Mouse (Mus musculus) adrenal gland, postnatal 10 days (tissue): ENCODE results near the gene Arl8a. TPM values are rescaled to one million over a fixed set of nuclear protein-coding genes. Genes with fewer than 3 reads are reported as not detected.
"Not testable (repeated sequence)": the region's sequence is repeated elsewhere in the genome, so short reads cannot be mapped to it uniquely, and the experiment has no call there.

Source experiments
- DNase-seq: peaks from one replicate; pipeline ENCODE4 v3.0.0; 2021; ENCODE audit warnings: mixed read lengths
- long read RNA-seq, 2 experiments: library from polyadenylated mRNA; stranded (forward); transcript quantifications; one replicate each; pipeline ENCODE4 v2.0.0; 2021
- total RNA-seq, 2 experiments: library from RNA; stranded (reverse); gene quantifications; 2 replicates each; pipeline ENCODE4 v1.2.3; 2021

Gene Arl8a
- 10 to 100 TPM; 49.2 to 57.7 TPM for total RNA-seq
- long read RNA-seq, experiment 1, transcript Arl8a-201 (7 exons, 1,713 nt) = major isoform, 23 of 47 reads
- long read RNA-seq, experiment 1, partial matches to known transcripts = 3 of 47 reads
- long read RNA-seq, experiment 1, other reads (novel, unspliced or antisense) = 21 of 47 reads
- long read RNA-seq, experiment 2, transcript Arl8a-201 (7 exons, 1,713 nt) = major isoform, 28 of 43 reads
- long read RNA-seq, experiment 2, partial matches to known transcripts = 0 of 43 reads
- long read RNA-seq, experiment 2, other reads (novel, unspliced or antisense) = 15 of 43 reads

DNA sequence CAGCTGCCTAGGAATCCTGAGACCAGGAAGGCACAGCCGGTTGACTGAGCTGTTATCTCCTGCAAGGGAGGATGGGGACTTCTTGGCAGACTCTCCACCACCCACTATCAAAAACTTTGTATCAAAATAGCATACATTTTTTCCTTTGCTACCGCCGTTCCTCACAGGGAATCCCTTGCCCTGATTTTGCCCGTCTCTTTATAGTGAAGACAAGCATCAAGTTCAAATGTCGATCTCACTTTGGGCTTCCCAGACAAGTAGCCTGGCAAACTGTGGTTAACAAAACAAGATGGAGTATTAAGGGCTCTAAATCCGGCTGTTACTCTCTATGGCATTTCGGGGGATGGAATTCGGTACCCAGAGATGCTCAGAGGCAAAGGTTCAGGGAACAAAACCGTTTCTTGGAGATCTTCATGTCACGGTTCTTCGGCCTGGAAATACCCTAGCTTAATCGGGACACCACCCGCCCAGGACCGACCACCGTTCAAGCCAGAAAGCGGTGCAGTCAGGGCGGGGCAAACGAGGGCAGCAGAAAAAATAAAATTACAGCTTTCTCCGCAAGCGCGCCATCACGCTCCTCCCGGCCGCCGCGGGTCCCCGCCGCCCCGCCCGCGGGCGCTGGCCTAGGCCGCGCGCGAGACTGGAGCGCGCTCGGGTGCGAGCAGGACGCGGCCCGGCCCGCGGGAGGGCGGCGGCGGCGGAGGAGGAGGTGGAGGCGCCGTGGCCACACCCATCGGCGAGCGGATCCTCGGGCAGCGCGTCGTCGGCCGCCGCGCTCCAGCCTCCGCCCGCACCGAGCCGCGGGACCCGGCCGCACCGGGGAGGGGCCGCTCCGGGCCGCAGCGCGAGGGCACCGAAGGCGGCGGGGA, at the start of gene Arl8a:
TSS of gene Arl8a (plus strand) at position 748 of the 869 bp plus-strand sequence.
- DNase-seq = peak; percentile 92

- no peak for DNase-seq
Observed at GRCm38 (mm10) chr1:135097441-135097840, 49.2 kb upstream of the Arl8a start.

DNA sequence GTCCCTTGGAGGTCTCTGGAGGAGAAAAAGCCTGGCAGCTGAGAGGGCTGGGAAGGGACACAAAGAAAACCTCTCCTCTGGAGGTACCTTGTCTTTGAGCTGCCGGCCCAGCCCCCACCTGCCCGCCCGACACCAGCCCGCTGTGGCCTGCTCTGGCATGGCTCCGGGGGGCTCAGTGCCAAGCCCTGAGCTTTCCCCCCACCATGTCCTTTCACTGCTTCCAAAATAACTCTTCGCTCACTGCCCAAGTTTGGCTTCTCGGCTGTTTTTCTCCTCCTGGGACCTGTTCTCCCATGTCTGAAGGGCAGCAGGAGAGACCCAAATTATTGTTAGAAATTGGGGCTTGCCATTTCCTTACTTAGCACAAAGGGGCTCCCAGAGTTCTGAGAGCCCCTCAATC, 48.2 kb upstream of the Arl8a start:
- DNase-seq = peak; percentile 76

DNA sequence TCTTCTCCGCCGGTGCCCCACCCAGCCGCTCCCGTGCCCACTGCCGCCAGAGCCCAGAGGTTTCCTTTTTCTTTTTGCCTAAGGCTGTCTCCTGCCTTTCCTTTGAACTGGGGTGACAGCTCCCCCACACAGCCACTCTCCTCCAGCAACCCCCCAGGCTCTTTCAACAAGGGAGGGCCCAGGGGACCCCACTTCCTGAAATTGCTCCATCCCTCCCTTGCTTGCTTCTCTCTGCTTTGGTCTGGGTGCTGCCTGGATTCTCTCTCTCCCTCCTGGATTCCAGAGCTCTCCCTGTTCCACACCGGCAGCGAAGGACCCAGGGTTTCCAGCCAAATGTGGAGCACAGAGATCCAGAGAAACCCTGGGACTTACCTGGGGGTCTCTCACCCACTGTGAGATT, 46.2 kb upstream of the Arl8a start:
- no peak for DNase-seq

- DNase-seq = peak; percentile 51
Observed at GRCm38 (mm10) chr1:135105124-135105523, 41.5 kb upstream of the Arl8a start, which contains the start of gene Lgr6. Gene Lgr6, minus strand, starts transcription at chr1:135105276.

- peak; percentile 86 for DNase-seq
Observed at GRCm38 (mm10) chr1:135105951-135106350, 40.7 kb upstream of the Arl8a start.

DNA sequence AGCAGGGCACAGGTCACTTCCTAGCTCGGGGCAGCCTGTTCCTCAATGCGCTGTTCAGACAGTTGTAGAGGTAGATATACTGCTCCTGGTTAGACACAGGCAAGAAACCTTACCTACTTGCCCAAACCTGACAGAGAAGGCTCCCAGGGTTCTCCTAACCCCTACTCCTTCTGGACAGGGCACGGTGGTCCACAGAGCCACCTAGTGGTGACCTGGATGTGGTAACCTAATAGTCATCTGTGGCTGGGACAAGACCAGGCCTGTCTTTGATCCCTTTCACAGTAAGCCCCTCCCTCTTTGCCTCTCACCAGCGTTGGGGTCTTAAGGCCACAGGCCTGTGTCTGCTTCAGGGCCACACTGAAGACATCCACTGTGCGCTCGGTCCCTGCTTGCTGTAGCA, 38.0 kb upstream of the Arl8a start:
- DNase-seq = peak; percentile 53

- DNase-seq = peak; percentile 86
Observed at GRCm38 (mm10) chr1:135110075-135110474, 36.5 kb upstream of the Arl8a start.

GRCm38 (mm10) chr1:135111271-135111670, 35.4 kb upstream of the Arl8a start:
- not testable (repeated sequence) for DNase-seq

GRCm38 (mm10) chr1:135112661-135113060, 34.0 kb upstream of the Arl8a start:
- DNase-seq = peak; percentile 58

- no peak for DNase-seq
Observed at GRCm38 (mm10) chr1:135124573-135125363, 21.9 kb upstream of the Arl8a start.

- DNase-seq = no peak
Observed at GRCm38 (mm10) chr1:135125990-135126389, 20.6 kb upstream of the Arl8a start.

GRCm38 (mm10) chr1:135126443-135127027, 20.1 kb upstream of the Arl8a start:
- DNase-seq = no peak

DNA sequence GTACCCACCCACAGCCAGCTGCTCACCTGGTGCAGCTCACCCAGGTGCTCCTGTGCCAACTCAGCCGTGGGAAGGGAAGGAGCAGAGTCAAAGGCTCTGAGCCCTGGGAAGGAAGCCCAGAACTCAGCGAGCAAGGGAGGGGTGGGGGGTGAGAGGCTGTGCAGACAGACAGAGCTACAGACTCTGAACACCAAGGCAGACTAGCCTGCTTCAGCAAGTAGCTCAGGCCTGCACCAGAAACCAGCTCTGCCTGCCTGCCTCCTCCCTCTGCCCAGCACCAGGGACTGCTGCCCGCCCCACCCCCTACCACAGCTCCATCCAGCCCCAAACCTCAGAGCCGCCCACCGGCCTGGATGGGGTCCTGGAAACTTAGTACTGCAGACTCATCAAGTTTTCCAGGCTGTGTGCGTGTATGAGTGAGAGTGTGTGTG, 18.6 kb upstream of the Arl8a start:
- DNase-seq = no peak

DNA sequence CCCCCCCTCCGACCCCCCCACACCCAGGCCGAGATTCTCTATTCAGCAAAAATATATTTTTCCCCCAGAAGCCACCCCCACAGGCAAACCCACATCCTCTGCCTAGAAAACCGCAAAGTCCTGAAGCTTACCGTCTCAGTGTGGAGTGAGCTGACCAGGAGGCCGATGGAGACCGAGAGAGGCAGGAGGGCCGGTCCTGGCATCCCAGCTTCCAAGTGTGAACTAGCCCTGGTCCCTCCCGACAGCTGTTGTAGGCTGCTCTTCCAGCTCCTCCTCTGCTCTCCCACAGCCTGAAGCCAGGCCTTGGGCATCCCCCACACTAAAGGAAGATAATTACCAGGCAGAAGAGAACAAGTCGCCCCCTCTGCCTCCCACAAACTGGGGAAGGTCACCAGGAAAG, 17.6 kb upstream of the Arl8a start:
- DNase-seq = no peak

GRCm38 (mm10) chr1:135129543-135130183, 17.0 kb upstream of the Arl8a start:
- no peak for DNase-seq

DNA sequence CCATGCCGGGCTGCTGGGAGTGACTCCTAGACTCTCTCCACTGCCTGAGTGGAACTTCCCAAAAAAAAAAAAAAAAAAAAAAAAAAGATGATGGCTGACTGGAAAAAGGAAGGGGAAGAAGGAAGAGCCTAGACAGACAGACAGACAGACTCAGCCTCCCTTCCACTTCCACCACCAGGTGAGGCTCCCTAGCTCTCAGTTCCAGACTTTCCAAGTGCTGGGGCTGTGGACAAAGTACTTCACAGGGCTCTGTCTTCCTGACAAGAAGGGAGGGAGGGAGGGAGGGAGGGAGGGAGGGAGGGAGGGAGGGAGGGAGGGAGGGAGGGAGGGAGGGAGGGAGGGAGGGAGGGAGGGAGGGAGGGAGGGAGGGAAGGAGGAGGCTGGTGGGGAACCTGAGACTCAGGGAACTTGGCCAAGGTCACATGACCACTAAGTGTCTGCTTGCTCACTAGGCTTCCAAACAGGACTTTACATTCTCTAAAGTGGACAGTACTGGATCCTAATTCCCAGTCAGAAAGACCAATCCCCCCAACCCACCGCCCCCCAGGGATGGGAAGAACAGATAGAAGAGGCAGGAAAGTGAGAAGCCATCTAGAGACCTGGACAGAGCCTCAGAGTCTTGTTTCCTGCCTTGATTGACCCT, 16.1 kb upstream of the Arl8a start:
- no peak for DNase-seq

DNA sequence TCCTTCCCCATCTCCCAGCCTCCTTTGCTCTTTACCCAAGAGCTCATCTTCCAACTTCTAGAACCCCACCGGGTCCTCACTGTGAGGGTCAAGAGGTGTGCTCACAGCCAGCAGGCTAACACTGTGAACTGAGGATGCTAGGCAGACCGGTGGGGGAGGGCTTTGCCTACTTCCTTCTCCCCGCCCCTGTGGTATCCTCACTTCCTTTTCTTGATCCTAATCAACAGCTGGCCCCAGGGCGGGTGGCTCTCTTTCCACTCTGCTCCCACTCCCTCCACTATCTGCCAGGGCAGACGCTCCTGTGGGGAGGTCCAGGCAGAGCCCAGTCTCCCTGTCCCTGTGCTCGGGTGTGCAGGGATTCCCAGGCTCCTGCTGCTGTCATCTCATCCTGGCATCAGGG, 15.6 kb upstream of the Arl8a start:
- peak; percentile 42 for DNase-seq

DNA sequence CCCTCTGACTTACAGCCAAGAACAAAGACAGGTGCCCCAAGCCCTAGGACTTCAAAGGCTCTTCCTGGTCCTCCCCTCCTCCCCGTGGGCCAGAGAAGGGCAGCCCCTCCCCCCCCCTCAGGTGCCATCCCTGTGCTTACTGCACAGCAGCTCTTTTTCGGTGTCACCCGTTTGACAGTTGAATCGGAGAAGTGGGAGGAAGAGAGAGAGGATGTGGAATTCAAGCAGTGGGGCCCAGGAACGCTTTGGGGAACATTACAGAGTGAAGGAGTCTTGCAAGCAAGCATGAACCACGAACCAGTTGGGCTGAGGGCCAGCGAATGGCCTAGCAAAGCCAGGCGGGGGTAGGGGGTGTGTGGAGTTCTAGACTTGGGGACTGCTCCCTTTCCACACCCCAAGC, 15.1 kb upstream of the Arl8a start:
- DNase-seq = no peak

GRCm38 (mm10) chr1:135132473-135132872, 14.2 kb upstream of the Arl8a start, which contains the start of gene Ptpn7:
Gene Ptpn7, plus strand, starts transcription at chr1:135132700.
- DNase-seq = peak; percentile 86

DNA sequence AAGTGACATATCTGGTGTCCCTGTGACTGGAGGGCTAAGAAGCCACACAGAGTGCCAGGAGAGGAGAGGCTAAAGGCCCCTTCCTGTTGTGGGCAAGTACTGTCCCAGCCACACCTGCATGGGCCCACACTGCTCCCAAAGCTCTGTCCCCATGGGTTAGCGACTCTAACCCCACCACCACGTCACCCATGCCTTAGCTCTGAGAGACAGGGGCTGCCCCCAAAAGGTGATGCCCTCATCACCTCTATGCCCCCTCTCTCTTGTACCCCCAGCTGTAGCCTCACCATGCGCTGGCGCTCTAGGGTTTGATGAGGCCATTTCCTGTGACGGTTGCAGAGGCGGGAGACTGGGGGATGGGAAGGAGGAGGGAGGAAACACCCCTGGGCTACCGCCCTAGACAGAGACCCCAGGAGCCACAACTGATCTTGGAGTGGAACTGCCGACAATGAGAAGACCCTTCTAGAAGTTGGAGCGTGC, 13.7 kb upstream of the Arl8a start:
- no peak for DNase-seq
